Mouse (Mus musculus): ENCODE measurements around the gene Slc12a1.

The Slc12a1 gene

GRCm38 (mm10) chr2:125208894-125209596 is 56.7 kb downstream of the Slc12a1 start:
- DNase-seq (ENCODE audit: low spot score in 2 of 2): no peak

- no peak for DNase-seq (ENCODE audit: low spot score in 2 of 2)
Measured at GRCm38 (mm10) chr2:125211831-125212510, 59.7 kb downstream of the Slc12a1 start.

GRCm38 (mm10) chr2:125214592-125214991 is 62.3 kb downstream of the Slc12a1 start:
- DNase-seq (ENCODE audit: low spot score in 2 of 2): peak; percentile 12 to 54

GRCm38 (mm10) chr2:125217286-125217685 is 65.0 kb downstream of the Slc12a1 start:
- DNase-seq (ENCODE audit: low spot score in 2 of 2): no peak

- DNase-seq (ENCODE audit: low spot score in 2 of 2): no peak
Measured at GRCm38 (mm10) chr2:125218566-125218965, 66.3 kb downstream of the Slc12a1 start.

- no peak for DNase-seq (ENCODE audit: low spot score in 2 of 2)
Measured at GRCm38 (mm10) chr2:125219268-125219667, 67.0 kb downstream of the Slc12a1 start.

GRCm38 (mm10) chr2:125221673-125222072 is 69.4 kb downstream of the Slc12a1 start:
- no peak for DNase-seq (ENCODE audit: low spot score in 2 of 2)

GRCm38 (mm10) chr2:125228472-125229409 is 76.4 kb downstream of the Slc12a1 start:
- no peak for DNase-seq (ENCODE audit: low spot score in 2 of 2)

GRCm38 (mm10) chr2:125232183-125232582 is 79.9 kb downstream of the Slc12a1 start:
- DNase-seq (ENCODE audit: low spot score in 2 of 2): no peak

- no peak for DNase-seq (ENCODE audit: low spot score in 2 of 2)
Measured at GRCm38 (mm10) chr2:125233537-125233936, 81.2 kb downstream of the Slc12a1 start.

GRCm38 (mm10) chr2:125234049-125234448 is 81.7 kb downstream of the Slc12a1 start:
- no peak for DNase-seq (ENCODE audit: low spot score in 2 of 2)

- no peak for DNase-seq (ENCODE audit: low spot score in 2 of 2)
Measured at GRCm38 (mm10) chr2:125245545-125246285, 93.4 kb downstream of the Slc12a1 start.

GRCm38 (mm10) chr2:125246669-125247068 is 94.4 kb downstream of the Slc12a1 start:
- no peak for DNase-seq (ENCODE audit: low spot score in 2 of 2)

GRCm38 (mm10) chr2:125247108-125247961 is 95.0 kb downstream of the Slc12a1 start, which contains the start of gene Dut:
Gene Dut (plus strand): TSS chr2:125247190.
- peak; percentile 89 to 90 for DNase-seq (ENCODE audit: low spot score in 2 of 2)

GRCm38 (mm10) chr2:125247962-125248235 is 95.6 kb downstream of the Slc12a1 start:
- no peak for DNase-seq (ENCODE audit: low spot score in 2 of 2)

- no peak for DNase-seq (ENCODE audit: low spot score in 2 of 2)
Measured at GRCm38 (mm10) chr2:125248256-125248655, 96.0 kb downstream of the Slc12a1 start.

GRCm38 (mm10) chr2:125249339-125249738 is 97.0 kb downstream of the Slc12a1 start:
- DNase-seq (ENCODE audit: low spot score in 2 of 2): no peak

- no peak for DNase-seq (ENCODE audit: low spot score in 2 of 2)
Measured at GRCm38 (mm10) chr2:125249874-125250273, 97.6 kb downstream of the Slc12a1 start.

- peak in 1 of 2 experiments; percentile 10 for DNase-seq (ENCODE audit: low spot score in 2 of 2)
Measured at GRCm38 (mm10) chr2:125251781-125252180, 99.5 kb downstream of the Slc12a1 start.

GRCm38 (mm10) chr2:125252275-125252674 is 100.0 kb downstream of the Slc12a1 start:
- DNase-seq (ENCODE audit: low spot score in 2 of 2): peak in 1 of 2 experiments; percentile 37

GRCm38 (mm10) chr2:125253699-125254098 is 101.4 kb downstream of the Slc12a1 start:
- DNase-seq (ENCODE audit: low spot score in 2 of 2): no peak
